Mouse (Mus musculus) CD4-positive, CD25-positive, alpha-beta regulatory T cell, adult 4 months (primary cell): ENCODE results near the gene Sp7. TPM values are rescaled to one million over a fixed set of nuclear protein-coding genes. Genes with fewer than 3 reads are reported as not detected.

Experiments
- ATAC-seq: one replicate; pipeline ENCODE4 v1.8.0; 2017
- polyA plus RNA-seq, 2 experiments: library from polyadenylated mRNA; unstranded; fragments of 100-300 nt; shearing (Covaris generic); gene quantifications; one replicate each; pipeline ENCODE4 v1.2.1; 2017

Sp7 gene
- polyA plus RNA-seq, 2 experiments from 2014 or later, result not detected

DNA sequence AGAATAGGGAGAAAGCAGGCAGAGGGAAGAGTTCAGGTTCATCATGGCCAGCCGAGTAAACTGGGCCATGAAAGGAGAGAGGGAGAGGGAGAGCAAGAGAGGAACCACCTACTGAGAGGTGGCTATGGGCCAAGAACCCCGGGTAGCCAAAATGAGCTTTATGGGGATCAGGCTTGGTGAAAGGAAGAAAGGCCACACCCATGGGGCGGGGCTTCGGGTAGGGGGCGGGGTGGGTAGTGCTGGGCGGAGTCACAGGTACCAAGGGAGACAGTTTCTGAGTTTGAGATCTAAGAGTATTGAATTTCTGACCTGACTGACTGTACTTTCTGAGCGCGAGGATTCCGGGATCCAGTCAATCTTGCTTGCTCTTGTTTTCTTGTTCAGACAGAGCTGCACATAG is 19.7 kb upstream of the Sp7 start:
- no peak for ATAC-seq

DNA sequence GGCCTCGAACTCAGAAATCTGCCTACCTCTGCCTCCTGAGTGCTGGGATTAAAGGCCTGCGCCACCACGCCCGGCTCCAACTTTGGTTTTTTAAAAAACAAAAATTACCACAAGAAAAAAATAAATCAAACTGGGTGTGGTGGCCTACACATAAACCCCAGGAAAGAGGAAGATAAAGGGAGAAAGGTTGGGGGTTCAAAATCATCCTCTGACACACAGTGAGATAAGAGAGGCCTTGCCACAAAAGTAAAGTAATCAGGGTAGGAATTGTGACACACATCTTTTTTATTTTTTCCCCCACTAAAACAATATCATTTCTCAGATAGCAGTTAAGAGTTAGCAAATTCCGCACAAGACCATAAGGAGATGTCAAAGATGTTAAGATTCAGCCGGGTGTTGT is 16.7 kb upstream of the Sp7 start:
- ATAC-seq, result no peak

DNA sequence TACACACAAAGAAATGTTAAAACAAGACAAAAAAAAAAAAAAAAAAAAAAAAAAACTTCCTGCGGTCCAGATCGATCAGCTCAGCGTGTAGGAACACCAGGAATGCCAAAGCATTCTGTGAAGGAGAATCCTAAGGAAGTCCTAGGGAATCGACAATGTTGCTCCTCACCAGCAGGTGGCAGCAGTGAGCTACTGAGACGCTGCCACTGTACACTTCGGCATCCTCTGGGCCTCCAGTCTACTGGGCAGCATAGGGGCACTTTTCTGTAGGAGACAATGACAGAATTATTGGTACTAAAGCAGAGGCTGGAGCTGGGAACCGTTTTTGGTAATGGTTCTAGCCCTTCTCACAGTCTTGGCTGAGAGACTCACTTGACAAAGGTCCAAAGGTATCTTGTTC is 14.6 kb upstream of the Sp7 start:
- peak; percentile 50 for ATAC-seq

DNA sequence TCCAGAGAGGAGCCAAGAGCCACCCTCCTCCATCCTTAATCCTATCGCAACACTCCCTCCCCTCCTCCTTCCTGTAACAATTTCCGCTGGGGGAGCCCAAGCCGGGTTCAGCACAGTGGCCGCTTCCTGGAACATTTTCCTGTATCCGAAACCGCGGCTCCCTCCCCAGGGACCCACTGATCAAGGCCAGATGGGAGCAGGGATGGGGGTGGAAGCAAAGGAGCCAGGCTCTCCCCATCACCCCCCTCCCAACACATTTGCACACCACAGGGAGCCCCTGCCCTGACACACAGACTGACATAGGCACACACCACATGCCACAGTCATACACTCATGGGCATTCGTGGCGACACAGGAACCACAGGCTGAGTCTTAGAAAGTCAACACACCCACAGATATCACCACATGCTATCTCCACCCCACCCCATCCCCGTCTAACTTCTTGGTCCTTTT is 10.9 kb upstream of the Sp7 start:
- ATAC-seq, result no peak

DNA sequence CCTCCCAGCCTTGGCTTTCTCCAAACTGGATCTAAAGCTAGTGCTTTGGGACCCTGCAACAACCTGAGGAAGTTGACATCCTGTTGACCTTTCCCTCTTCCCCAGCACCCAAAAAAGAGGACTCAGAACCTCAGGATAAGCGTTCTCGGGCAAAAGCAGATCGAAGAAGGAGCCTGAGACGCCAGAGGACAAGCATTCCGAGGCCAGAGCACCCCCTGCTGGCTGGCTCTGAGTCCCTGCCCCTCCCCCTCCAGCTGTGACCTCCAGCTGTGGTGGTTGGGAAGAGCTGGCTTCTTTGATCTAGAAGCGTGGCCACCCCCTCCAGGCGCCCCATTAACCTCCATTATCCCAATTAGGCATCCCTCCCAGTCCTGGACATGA is 10.2 kb upstream of the Sp7 start:
- peak; percentile 74 for ATAC-seq

DNA sequence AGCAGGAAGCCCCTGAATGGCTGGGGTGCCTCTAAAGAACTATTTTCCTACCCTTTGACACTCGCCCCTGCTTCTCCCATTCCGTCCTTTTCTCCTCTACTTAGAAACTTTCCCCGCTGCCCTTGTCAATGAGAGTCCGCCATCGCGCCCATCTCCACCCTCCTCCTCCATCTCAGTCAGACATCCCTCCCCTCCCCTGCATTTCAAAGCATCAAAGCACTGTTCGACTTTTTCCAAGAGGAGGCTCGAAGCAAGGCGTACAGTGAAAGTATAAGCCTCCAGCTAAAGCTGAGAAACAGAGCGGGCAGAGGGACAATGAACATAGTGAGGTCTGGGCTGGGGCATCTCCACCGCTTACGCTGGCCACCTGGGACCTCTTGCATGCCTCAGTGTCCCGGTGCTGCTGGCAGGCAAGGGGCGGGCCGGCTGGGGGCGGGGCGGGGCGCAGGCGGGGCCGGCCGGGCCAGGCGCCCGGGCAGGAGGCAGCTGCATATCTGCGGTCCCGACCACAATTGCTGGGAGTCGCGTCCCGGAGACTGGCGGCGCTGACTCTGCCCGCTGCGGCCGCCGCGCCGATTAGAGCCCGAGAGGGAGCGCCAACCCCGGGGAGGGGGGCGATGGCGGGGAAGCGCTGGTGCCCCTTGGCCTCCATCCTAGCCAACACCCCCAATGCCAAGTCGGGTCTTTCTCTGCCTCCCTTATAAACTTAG is 9.6 kb upstream of the Sp7 start:
- peak; percentile 65 for ATAC-seq

DNA sequence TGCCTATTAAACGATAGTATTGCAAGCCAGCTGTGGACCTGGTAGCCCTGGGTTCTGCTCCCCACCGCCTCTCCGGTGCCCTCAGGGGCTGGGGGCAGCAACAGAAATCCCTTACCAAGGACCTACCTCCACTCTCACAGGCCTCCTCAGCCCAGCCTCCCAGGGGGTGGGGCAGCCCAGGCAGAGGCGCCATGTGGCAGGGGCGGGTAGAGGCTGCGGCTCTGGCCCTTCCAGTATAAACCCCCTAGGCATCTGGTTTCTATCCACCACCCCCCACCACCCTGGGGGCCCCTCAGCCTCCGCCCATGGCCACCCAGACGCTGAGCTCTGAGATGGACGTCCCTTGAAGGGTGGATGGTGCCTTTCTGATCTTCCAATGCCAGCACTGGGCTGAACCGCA is 3.7 kb upstream of the Sp7 start:
- ATAC-seq, result no peak

DNA sequence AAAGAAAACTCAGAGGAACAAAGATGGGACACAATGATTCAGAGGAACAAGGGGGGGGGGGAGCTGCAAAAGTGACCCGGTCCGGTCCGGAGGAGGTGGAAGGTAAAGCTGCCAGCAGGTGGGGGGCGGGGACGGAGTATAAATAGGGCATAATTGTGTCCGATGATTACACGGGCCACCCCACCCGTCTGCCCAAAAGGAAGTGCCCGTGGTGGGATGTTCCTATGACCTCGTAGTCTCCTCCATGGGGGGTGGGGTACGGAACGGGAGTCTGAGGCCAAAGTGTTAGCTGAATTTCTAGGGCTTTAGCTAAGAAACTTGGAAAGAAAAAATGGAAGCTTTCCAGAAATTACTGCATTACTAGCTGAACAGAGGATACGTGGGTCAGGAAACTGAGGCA is 3.0 kb upstream of the Sp7 start:
- ATAC-seq, result no peak

DNA sequence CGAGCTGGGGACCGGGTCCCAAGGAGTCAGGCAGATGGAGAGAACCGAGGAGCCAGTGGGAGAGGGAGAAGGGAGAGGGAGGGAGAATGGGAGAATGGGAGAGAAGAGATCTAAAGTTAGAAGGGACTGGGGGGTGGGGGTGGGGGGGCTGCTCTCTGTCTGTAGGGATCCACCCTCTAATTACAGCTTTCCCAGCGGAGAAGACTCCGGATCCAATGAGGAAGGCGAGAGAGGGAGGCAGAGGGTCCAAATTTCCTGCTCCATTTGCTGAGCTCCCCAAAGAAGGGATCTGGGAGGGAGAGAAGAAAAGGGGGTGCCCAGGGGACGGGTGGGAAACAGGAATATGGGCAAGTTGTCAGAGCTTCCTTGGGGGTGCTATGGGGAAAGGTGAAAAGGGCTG is 744 bp downstream of the Sp7 start:
- ATAC-seq, result no peak

DNA sequence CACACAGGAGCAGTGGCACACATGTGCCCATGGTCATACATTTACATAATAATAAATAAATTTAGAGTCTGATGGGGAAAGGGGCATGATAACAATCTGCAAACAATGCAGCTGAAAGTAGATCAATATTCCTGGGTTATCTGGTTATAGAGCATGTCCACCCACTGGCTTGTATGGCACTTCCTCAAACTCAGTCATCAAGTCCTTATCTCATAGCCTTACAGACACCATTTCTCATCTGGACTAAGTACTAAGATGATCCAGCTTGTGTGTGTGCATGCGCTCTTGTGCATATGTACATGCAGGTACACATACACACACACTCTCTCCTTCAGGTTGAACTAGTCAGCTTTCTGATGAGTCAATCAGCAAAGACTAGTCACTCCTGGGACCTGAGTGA is 2.3 kb downstream of the Sp7 start:
- ATAC-seq, result no peak

DNA sequence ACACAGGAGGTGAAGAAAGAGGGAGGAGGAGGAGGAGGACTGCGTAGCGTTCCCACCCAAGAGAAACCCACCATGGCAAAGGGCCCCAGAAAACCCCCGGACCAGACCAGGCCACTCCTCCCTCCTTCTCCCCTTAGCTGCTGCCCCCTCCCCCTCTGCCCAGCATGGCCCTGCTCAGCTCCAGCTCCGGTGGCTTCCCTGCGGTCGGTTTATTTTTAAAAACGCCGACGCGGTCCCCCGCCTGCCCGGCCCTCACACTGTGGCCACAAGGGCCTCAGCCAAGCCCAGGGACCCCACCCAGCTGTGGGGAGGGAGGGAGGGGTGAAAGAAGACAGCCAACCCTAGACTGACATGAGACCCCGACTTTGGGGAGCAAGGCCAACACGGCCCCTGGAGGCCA is 4.3 kb downstream of the Sp7 start:
- ATAC-seq, result no peak

DNA sequence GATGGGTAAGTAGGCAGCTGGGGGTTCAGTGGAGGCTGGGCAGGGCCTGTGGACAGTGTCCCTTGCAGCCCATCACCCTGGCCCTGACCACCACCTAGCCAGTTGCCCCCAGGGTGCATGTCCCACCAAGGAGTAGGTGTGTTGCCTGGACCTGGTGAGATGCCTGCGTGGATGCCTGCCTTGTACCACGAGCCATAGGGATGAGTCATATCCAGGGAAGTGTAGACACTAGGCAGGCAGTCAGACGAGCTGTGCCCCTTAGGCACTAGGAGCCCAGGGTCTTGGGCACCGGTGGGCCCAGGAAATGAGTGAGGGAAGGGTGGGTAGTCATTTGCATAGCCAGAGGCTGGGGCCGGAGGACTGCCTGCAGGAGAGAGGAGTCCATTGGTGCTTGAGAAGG is 8.1 kb downstream of the Sp7 start:
- ATAC-seq, result no peak

DNA sequence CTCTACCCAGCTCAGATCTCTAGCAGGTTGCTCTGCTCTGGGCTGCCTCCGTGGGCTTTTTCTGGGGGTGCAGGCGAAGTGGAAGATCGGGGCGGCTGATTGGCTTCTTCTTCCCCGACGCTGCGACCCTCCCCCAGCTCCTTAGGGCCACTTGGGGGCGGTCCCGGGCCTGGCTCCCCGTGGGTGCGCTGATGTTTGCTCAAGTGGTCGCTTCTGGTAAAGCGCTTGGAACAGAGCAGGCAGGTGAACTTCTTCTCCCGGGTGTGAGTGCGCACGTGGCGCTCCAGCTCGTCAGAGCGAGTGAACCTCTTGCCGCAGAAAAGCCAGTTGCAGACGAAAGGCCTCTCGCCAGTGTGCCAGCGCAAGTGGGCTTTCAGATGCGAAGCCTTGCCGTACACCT is 8.9 kb downstream of the Sp7 start:
- ATAC-seq, result no peak

DNA sequence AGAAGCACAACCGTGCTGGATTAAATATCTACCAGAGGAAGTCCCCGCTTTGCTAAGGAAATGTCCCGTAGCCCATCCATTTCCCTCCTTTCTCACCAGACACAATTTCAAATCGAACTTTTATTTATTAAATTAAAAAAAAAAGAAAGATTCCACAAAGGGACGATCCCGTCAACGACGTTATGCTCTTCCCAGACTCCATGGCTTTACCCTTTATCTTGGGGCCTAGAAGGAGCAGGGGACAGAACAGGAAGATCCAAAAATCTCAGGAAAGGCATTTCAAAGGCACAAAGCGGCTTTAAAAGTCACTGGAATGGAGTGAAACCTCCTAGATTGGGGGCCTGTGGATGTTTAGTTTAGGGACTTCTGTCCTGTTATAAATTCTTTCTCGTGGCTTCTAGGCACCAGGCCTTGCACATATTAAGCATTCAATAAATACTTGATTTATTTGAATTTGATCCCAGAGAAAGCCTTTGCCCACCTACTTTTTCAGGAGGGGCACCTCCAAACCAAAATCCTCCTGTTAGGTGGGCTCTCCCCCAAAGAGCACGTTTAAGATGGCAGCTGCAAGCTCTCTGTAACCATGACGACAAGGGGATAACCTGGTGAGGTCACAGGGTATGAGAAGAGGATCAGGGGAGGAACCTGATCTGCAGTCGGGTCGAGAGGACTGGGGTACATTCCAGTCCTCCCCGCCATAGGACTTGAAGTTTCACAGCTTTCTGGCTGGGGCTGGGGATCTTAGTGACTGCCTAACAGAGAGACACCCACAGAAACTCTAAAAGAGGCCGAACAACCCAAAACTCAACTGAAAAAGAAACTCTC is 10.3 kb downstream of the Sp7 start:
- ATAC-seq, result no peak

DNA sequence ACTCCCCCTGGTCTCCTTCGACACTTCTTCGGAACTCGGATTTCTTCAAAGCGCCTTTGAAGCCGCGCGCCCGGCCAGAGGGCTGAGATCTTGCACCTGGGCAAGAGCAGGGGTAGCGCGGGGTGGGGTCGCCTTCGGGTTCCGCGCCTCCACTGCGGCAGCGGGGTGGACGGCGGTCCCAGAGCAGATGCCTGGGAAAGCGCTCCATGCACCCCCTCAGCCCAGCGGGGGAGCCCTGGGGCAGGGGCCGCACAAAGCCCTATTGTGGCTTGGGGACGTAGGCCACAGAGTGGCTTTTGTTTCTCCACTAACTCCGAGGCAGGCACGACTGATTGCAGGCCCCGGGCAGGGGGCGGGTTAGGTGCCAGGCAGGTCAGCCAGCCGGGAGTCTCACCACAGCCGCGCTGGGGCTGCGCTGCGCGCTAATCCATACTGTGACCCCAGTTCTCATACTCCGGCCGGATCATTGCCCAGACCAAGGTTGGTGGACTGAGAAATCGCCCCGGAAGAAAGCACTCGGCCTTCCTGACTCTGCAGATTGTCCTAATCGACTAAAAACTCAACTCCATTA is 11.0 kb downstream of the Sp7 start:
- no peak for ATAC-seq

DNA sequence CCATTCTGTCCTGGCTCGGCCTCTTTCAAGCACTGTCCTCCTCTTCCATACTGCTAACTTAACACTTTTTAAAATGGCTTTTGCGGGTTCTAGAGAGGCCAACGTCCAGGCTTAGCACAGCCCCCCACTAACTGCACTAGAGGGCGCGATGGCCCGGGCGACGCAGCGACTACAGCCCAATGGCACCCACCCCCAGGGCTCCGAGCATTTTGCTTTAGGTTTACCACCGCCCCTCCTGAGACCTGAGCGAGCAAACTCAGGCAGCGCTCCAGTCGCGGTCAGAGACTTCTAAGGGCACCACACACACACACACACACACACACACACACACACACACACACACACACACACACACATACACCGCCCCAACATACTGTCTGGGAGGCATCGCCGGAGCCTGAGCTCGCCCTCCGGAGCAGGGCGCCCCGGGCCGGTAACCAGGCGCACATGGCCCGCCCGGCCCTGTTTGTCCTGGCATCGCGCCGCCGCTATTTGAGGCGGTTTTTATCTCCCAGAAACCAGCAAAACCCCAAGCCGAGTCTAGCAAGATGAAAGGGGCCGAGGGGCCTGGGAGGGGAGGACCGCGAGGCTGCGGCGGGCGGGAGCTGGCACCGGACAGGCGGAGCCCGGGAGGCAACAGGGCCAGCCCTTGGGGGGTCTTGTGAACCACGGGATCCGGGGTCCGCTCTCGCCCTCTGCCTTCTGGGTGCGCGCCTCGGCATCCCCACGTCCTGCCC is 11.7 kb downstream of the Sp7 start:
- ATAC-seq, result no peak

DNA sequence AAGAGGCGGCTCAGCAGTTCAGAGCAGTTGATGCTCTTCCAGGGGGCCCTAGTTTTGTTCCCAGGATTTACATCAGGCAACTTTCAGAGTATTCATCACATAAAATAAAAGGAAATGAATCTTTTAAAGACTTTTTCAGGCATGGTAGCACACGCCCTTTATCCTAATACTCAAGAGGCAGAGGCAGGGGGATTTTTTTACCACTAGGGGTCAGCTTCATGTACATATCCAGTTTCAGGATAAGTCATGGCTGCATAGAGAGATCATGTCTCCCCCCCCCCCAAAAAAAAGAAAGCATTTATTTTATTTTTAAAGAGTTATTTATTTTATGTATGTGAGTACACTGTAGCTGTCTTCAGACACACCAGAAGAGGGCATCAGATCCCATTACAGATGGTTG is 13.0 kb downstream of the Sp7 start:
- no peak for ATAC-seq

DNA sequence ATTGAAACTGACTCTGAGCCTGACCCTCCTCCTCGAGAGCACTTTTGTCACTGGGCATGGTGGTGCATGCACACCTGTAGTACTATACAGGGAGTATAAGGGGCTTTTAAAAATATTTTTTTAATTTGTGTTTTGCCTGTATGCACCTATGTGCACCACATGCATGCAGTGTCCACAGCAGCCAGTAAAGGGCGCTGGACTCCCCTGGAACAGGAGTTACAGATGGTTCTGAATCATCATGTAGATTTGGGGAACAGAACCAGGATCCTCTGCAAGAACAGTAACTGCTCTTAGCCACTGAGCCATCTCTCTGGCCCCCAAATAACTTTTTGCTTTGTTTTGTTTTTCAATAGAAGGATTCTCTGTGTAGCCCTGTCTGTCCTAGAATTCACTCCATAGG is 14.8 kb downstream of the Sp7 start:
- no peak for ATAC-seq

DNA sequence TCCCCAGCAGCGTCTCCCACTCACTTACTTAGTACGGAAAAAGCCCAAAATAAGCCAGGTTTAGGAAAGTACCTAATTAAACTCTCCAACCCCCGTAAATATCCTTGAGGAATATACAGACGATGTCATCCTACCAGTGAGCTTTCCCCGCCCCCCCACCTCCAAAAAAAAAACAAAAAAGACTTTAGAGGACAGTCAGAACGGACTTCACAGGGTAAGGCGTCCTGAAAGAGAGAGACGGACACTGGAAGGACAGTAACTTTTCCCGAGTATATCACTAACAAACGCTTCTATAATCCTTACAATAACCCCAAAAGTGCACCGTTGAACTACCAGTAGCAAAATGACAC is 16.1 kb downstream of the Sp7 start:
- peak; percentile 7 for ATAC-seq

DNA sequence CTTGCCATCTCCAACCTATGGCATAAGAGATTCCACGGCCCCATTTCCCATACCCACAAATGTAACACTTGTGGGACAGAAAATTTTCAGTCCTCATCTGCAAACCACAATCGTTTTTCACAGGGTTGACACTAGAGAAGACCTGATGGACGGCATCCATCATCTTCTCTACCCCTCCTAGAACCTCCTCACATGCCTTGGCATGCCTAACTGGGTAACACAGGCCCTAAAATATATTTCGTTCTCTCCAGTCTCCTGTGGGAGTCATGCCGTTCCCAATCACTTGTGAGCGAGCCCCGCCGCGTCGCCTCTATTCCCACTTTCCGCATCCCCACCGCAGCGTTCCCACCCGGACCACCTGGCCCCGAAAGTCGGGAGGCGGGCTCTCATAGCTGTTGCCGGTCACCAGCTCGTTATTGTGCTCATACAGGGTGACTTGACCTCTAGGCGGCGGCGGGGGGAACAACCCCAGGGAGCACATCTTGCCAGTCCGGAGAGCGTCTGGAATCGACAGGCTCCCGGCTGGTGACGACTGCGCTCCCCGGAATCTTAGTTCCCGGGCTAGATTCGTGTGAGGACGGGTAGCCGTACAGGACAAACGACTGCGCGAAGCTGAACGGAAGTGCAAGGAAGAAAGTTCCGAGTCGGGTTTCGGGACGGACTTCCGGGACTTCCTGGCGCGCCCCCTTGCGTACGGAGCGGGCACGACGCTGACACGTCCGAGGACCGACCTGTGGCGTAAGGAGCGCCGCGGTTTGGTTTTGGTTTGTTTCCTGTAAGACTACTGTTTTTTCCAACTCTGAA is 16.6 kb downstream of the Sp7 start, which contains the start of gene Aaas:
TSS of gene Aaas (minus strand) at position 634 of the 804 bp plus-strand sequence.
- peak; percentile 96 for ATAC-seq

DNA sequence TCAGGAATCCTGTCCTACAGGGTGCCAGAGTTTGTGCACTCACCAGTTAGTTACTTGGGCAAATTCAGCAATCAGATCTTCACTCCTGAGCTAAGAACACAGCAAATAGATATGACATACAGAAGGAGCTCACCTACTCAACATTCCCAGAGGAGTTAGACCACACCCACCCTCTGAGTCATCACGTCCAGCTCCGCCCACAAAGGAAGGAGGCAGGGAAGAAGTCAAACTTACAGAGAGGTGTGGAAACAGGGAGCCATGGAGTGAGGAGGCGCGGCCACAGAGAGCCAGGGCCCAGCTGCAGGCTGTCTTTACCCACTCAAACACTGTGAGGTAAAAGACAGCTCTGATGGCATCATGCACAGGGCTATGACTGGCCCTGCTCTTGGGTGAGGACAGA is 20.5 kb downstream of the Sp7 start:
- ATAC-seq, result no peak

DNA sequence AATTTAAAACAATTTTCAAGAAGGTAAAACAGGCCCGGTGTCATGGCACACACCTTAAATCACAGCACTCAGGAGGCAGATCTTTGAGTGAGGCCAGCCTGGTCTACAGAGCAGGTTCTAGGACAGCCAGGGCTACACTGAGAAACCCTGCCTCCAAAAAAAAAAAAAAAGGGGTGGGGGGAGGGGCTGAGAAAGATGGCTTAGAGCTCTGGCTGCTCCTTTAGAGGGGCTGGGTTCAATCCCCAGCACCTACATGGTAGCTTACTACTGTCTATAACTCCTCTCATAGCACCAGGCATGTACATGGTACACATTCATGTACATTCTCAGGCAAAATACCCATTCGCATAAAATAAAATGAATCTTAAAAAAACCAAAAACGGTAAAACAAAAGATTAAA is 22.5 kb downstream of the Sp7 start:
- no peak for ATAC-seq
